Mouse (Mus musculus): ENCODE measurements around the gene Xylb.

Xylb gene

DNA sequence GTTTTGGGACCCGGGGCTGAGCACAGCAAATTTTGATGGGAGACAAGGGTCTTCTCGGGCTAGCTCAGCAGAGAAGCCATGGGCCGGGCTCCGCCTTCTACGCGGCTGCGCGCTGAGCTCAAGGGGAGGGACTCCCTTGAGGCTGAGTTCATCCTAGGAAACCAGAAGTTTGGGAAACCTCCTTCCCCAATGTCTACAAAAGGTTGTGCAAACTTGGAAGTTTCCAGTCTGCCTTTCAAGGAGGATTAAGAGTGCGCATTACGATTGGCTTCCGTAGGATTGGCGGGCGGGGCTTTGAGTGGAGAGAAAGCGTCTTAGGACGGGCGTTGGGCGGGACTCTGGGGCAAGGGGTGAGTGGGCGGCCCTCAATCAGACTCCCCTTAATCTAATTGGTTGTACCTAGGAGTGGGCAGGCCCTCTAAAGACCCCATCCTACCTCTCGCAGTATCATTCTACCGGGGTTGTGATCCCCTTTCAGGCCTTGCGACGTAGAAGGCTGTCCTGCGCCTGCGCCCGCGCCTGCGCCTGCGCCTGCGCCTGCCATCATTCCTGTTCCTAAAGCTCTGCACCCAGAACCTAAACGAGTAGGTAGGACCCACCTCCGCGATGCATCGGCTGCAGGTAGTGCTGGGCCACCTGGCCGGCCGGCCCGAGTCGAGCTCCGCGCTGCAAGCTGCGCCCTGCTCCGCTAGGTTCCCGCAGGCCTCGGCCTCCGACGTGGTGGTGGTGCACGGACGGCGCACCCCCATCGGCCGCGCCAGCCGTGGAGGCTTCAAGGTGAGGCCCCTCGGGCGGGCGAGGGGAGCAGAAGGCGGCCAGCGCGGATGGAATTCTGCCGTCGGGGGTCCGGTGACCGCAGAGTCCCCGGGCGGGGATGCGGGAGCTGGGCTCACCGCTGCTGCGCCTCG, 16.0 kb upstream of the Xylb start, which contains the start of gene Myd88:
Gene Myd88, minus strand, starts transcription at position 503 of the 908 bp plus-strand sequence.
- WGBS: 1% methylated on average over 68 of the region's 68 CpGs

DNA sequence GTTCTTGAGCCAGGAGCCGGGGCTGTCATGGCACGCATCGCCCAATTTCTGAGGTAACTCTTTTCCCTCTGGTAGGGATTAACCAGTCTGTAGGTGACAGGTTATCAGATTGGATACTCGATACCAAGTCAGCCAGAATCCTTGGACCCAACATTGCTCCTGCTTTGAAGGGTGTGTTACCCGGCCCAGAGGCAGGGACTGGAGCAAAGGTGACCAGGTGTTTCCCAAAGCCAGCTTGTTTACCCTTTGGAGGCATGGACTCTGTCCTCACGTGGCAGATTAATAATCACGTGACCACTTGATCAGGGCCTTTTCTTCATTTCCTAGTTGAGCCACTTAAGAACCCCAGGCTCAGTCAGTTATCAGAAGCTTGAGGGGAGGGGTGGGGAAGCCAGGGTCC, 14.5 kb upstream of the Xylb start:
- WGBS: 90% methylated on average over 7 of the region's 7 CpGs

DNA sequence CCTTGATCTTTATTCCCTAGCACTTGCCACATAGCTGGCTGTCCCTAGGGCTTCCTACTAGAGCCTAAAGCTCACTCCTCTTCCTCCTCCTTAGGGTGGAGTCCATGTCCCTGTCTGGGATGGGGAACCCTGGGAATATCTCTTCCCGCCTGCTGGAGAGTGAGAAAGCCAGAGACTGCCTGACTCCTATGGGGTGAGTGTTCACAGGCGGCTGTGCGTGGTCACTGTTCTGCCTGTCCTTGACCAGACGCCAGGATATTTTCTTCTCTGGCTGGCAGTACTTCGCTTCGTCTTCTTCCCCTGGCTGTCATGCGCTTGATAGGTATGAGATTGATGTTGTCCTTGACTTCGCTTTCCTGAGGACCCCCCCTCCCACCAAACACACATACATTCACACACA, 10.8 kb upstream of the Xylb start:
- 89% methylated on average over 8 of the region's 8 CpGs for WGBS

DNA sequence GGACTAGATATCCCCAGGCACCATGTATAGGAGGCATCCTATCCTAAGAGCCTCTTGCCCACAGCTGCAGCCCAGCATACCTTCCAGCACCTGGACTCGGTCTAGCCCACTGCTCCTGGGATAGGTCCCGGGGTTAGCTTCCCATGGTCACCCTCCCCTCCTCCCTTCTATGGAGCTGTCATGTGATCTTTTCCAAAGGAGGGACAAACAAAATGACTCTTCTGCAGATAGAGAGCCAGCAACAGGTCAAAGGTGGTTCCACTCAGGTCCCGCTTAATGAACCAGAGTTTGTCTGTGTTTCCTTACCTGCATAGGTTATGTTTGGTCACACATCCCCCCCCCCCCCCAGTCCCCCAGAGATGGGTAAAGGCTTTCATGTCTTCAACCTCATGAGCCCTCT, 6.7 kb upstream of the Xylb start:
- WGBS: 88% methylated on average over 3 of the region's 3 CpGs

DNA sequence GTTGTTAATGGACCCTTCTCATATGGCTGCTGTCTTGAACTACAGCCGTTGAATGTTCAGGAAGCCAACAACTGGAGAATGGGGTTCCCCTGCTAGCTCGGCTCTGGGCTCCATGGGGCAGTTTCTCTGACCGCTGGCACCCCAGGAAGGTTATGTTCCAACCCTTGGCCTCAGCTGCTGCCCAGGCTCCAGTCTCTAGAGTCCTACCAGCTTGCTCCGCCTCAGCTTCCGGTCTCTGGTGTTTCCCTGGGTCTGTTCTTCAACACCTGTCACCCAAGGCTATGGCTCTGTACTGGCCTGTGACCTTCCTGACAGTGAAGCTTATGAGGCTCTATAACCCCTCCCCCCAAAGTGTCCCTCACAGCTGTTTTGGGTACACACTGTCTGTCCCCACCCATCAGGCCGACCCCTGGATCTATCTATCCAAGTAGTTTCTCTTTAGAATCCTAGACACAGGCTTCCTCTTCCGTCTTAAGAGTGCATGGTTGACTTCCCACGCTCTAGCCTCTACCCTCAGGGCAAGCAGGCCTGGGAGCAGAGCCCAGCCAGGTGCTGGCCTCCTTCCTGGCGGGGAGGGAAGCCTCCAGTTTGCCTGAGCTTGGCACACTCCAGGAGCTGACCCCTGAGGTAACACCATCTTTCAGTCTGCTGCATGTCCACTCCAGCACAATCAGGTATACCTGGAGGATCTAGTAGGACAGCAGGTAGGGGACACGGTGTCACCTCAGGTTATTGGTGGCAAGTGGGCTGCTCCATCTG, 6.1 kb upstream of the Xylb start:
- 90% methylated on average over 10 of the region's 10 CpGs for WGBS

DNA sequence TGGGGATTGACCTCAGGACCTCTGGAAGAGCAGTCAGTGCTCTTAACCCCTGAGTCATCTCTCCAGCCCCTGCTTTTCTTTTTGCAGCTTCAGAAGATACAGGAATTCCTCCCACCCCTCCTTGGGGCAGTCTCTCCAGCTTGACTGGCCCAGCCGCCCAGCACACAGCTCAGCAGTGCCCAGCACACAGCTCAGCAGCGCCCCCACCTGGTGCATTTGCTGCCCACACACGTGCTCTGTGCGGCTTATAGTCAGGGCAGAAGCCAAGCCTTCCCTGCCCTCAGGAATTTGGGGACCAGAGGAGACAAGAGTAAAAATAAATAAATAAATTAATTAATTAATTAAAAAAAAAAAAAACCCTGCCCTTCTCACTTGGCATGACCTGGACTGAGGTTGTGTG, 5.1 kb upstream of the Xylb start:
- 18% methylated on average over 4 of the region's 4 CpGs for WGBS

DNA sequence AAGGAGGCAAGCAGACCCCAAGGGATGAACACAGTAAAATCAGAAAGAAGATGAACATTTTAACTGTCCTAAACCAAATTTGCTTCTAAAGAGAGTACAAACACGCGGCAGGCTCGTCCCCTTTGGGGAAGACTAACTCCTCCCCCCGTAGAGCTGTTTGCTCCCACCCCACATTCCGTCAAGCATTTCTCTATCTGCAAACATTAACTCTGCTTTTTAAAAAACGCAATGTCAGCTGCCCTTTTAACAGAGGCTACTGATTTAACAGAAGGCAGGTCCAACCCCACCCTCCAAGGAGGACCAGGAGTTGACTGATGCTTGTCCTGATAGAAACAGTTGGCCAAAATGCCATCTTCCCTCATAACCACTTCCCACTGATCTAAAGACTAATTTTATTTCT, 3.3 kb upstream of the Xylb start:
- 82% methylated on average over 6 of the region's 6 CpGs for WGBS

DNA sequence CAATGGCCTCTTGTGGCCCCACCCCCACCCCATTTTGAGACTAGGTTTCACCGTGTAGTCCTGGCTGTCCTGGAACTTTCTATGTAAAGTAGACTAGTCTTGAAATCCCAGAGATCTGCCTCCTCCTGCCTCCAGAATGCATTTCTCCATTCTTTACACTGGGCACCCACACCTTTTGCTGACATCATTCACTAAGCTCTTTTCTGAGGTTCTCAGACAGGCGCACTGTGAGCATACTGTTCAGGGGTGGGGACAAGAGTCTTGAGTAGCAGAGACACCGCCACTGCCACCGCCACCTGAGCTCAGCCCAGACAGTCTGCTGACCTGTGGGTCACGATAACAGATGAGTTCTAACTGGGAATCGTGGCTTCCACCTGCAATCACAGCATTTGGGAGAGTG, 1.2 kb upstream of the Xylb start:
- 63% methylated on average over 6 of the region's 6 CpGs for WGBS

DNA sequence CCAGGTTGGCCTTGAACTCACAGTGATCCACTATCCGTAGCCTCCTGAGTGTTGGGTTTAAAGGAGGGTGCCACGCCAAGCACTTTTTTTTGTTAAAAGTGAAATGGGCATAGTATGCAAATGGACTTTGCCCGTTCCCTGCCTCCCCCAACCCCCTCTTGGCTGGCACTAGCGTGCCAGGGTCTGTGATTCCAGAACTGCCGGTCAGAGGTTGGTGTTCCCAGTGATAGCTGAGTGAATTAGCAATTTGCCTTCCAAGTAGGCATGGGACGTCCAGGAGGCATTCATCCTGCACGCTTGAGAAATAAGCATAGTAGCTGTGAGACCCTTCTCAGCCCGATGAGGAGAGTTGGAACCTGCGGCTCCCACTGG, 863 bp downstream of the Xylb start:
- 32% methylated on average over 9 of the region's 9 CpGs for WGBS

DNA sequence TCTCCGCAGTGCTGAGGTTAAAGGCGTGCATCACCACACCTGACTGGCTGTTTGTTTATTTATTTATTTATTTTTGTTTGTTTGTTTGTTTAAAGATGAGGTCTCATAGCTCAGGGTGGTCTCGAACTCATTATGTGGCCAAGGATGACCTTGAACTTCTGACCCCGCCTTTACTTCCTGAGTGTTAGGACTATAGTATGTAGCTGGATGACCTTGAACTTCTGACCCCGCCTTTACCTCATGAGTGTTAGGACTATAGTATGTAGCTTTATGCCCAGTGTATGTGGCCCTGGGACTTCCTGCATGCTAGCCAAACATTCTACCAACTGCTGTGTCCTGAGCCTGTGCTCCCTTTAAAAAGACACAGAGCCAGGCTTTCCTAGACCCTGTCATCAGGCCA, 4.2 kb downstream of the Xylb start:
- 95% methylated on average over 5 of the region's 5 CpGs for WGBS

DNA sequence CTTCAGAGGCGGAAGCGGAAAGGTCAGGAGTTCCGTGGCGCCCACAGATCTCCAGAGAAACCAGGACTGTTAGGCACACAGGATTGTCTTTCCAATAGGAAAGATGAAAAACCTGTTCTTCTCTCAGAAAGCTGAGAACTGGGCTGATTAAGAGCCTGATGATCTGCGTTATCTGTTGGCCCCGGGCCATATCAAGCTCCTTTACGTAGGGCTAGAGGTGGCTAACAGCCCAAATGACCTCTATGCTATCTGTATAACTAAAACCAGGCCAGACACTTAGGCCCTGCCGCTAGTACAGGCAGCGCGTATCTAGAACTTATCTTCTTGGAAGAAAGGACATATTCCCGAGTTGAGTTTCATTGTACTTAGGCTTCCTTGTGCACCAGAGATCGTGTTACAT, 6.0 kb downstream of the Xylb start:
- WGBS: 97% methylated on average over 12 of the region's 12 CpGs

DNA sequence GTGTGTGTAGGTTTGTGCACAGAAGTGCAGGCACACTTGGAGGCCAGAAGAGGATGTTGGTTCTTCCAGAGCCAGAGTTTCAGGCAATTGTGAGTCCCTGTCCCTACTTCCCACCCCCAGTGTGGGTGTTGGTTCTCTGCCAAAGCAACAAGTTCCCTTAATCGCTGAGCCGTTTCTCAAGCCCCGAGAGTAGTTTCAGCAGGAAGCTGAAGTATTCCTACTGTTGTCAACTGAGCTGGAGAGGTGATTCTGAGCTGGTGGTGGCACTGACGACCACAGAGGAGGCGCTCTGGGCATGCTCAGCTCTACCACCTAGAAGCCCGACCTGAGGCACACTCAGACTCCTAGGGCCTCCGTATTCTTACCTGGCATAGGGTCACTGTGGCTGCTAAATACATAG, 8.1 kb downstream of the Xylb start, which contains the start of gene Slc22a14:
Gene Slc22a14, minus strand, starts transcription at position 270 of the 400 bp plus-strand sequence.
- WGBS: 51% methylated on average over 7 of the region's 7 CpGs

DNA sequence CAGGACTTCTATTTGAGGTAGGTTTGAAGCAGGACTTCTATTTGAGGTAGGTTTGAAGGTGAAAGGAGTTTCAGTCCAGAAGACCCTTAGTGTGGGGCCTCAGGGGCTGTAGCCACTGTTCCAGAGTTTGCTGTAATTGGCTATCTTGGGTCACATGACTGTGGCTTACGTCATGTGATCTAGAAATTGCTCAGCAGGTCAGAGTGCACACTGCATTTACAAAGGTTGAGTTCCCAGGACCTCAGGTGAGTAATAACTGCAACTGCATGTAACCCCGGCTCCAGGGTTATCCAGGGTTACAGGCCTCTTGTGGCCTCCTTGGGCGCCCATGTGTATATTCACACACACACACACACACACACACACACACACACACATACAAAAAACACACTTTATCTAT, 11.2 kb downstream of the Xylb start:
- WGBS: 91% methylated on average over 3 of the region's 3 CpGs

DNA sequence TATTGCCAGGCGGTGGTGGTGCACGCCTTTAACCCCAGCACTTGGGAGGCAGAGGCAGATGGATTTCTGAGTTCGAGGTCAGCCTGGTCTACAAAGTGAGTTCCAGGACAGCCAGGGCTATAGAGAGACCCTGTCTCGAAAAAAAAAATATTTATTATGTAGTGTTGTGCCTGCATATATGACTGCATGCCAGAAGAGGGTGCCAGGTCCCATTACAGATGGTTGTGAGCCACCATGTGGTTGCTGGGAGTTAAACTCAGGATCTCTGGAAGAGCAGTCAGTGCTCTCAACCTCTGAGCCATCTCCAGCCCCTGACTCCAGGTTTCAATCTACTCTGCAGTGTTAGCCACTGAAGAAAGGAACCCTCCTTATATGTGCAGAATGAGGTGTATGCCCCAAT, 13.6 kb downstream of the Xylb start:
- WGBS: 85% methylated on average over 4 of the region's 4 CpGs

DNA sequence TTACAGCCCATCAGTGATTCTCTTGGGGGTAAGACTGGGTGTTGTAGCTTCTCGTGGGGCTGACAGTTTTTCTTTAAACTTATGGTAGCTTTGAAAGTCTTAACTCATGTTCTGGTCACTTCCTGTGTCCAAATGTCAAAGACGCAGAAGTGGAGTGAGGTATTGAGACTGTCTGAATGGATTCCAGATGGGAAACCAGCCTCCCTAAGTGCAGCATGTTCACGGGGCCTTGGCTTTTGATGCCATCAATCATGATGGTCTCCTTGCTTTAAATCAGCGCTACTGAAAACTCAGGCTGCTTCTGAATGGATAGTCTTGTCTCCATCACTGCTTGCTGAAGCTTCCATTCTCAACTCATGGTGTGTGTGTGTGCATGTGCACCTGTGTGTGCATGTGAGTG, 14.1 kb downstream of the Xylb start:
- WGBS: 94% methylated on average over 4 of the region's 4 CpGs

DNA sequence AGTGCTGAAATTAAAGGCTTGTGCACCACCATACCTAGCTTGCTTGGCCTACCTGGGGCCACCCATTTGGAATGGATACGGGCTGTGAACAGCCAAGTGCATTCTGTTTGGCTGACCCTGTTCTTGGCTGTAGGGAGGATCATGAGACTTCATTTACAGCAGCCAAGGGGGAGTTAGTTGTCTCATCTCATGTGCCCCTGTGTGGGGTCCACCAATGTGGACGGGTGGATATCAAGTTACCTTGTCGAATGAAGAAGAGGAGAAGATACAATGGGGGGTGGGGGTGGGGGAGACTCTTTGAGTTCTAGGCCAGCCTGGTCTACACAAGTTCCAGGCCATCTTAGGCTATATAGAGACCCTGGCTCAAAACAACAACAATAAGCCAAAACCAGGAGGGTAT, 17.8 kb downstream of the Xylb start:
- 78% methylated on average over 3 of the region's 3 CpGs for WGBS

DNA sequence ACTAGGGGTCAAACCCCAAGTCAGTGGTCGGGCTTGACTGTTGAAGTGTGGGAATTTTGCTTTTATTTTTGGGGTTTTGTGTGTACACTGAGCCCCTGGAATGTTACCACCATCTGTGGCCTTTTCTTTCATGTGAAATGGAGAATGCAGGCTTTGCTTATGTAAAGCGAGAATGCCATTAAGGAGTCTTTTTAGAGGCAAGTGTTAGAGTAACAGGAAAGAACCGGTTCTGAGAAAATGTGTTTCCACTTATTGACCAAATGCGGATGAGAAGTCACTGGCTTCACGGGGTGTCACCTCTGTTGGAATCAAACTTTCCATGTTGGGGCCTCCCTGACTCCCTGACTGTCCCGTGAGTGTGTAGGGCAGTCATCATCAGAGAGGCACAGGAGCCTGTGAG, 18.4 kb downstream of the Xylb start:
- WGBS: 79% methylated on average over 6 of the region's 6 CpGs

DNA sequence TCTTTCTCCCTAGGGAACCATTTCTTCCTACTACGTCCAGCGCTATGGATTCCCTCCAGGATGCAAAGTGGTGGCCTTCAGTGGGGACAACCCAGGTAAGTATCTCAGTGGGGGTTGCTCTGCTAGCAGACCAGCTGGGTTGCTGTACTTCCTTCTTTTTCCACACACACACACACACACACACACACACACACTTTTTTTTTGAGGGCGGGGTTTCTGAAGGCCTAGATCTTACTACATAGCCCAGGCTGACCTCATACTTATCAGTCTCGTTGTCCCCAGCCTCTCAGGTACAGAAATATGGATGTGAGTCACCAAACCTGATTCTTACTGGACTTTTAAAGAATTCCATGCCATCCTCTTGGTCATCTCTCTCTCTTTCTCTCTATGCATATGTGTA, 21.1 kb downstream of the Xylb start:
- WGBS: 95% methylated on average over 4 of the region's 4 CpGs

DNA sequence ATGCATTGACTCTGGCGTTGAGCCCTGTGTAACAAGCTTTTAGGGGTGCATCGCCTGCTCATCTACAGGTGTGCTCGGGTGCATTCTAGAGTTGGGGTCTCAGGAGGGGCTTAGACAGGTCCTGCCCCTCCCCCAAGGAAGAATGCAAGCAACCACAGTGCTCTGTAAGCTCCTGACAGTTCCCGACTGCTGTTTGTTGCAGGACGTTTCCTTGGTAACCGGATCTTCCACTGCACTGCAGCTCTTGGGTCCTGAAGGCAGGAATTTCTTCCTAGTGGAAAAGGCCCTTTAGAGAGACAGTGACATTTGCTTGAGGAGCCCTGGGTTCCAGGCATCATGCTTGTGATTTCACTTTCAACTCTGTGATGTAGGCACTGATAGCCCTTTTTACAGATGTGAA, 25.4 kb downstream of the Xylb start:
- WGBS: 52% methylated on average over 6 of the region's 6 CpGs

DNA sequence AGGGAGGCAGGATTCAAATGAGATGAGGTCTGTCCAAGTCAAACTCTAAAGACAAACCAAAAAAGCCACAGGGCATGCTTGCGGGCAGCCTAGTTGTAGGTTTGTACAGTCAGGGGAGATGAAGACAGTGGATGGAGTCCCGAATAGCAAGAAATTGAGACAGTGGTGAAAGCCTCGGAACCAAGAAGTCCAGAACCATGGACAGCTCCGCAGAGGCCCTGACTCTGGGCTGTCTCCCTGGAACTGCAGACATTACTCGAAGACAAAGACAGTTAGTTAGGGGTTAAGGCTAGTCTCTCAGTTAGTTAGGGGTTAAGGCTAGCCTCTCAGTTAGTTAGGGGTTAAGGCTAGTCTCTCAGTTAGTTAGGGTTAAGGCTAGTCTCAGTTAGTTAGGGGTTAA, 31.8 kb downstream of the Xylb start:
- WGBS: 73% methylated on average over 5 of the region's 5 CpGs

DNA sequence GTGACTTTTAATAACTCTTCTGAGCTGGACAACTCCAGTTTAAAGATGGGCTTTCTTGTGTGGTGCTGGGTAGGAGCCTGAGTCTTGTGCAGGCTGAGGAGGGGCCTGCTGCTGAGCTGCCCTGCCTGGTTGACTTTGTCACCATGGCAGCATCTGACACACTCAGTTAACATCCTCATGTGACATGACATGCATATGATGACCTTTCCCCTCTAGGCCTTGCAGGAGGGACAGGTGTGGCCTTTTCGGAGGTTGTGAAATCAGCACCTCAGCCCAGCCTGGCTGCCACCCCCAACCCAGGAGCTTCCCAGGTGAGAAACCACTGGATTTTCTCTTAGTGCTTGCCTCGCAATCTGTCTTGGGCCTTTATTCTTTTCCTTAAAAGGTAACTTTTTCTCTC, 33.0 kb downstream of the Xylb start:
- WGBS: 96% methylated on average over 2 of the region's 2 CpGs

DNA sequence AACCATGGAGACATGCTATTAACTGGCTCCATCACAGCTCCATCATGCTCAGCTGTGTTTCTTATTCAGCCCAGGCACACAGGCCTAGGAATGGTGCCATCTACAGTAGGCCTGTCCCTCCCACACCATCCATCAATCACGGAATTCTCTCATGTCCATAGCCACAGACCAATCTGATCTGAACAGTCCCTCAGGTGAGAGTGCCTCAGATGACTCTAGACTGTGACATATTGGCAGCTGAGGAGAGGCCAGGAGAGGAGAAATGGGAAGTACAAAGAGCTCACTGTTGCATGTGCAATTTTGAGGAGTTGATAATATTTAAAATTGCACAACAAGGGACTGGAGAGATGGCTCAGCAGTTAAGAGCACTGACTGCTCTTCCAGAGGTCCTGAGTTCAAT, 37.6 kb downstream of the Xylb start:
- 78% methylated on average over 1 of the region's 1 CpGs for WGBS

DNA sequence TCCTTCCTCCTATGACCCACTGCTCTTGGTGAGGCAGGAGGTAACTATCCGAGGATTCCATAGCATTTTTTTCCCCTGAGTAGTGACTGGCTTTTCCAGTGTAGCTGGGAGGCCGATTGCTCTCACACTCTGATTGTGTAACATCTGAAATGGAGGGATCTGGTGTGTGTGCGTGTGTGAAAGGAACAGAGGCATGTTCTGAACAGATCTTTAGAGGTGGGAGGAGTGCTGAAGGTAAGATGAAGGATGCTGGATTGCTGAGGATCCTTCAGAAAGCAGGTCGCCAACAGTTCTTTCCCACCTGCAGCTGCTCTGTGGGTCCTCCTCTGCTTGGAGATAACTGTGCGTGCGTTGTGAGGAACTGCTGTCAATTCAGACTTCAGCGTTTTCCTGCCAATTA, 44.2 kb downstream of the Xylb start:
- WGBS: 3% methylated on average over 7 of the region's 7 CpGs
